ENCODE assay signal across 11 mouse cellular contexts in the genomic region with DNA sequence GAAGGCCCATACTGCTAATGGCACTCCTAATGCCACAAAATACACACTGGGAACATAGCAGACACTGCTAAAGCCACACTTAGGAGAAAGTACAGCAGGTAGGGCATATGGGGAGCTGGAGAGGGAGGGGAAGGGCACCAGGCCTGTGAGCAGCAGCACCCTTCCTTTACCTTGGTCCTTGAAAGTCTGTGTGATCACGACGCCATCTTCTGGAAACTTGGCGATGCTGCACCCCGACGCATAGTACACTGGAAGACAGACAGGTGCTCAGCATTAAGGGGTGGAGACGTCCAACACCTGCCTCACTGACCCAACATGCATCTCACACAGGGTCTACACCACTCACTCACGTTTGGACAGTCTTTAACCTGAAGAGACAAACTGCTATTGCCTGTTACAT. TPM values are rescaled to one million over a fixed set of nuclear protein-coding genes. Genes with fewer than 3 reads are reported as not detected.
A peak's percentile ranks its signal among the peaks of the same experiment; 100 is the strongest.
DNase-seq lines count a peak whose midpoint lies in the region; TF ChIP-seq lines count a peak whose summit lies in the region.
"Had no signal": no experiment of that assay in that cellular context is flagged by ENCODE, and none has a peak within 500 bp of the region (broad histone marks: within the 10 kb centered on the region; RNA-seq: fewer than 3 reads in every experiment).

No protein-coding gene starts in this region.

- no peaks in the 10 kb centered on the region for H3K4me1 ChIP-seq in kidney, adult 2 months (ENCODE audit: control insufficient read depth, insufficient read depth, low read length)
- H3K4me1 ChIP-seq in thymus, adult 2 months (replicated peaks; ENCODE audit: control insufficient read depth, insufficient read depth, low read length) = no peaks in the 10 kb centered on the region
- no peaks in the 10 kb centered on the region for H3K4me1 ChIP-seq in cortical plate, adult 2 months (ENCODE audit: control insufficient read depth, insufficient read depth, low read length)

- intact Hi-C loops in gastrocnemius, postnatal 14 days (cut with DNase I; ENCODE audit: low total_unique reads) = no loop called here

- no peak overlapping the region for H3K27ac ChIP-seq in kidney, adult 2 months (ENCODE audit: insufficient read depth, low read depth, low read length)
- no peak overlapping the region for H3K27ac ChIP-seq in thymus, adult 2 months (ENCODE audit: control insufficient read depth, insufficient read depth, low read length)
- no peak overlapping the region for H3K27ac ChIP-seq in cortical plate, adult 2 months (ENCODE audit: insufficient read depth, low read length)
- H3K27ac ChIP-seq: liver, embryonic 13.5 days had no signal

- H3K4me3 ChIP-seq in kidney, adult 2 months (ENCODE audit: insufficient read depth, low read depth, low read length) = no peak overlapping the region
- no peak overlapping the region for H3K4me3 ChIP-seq in thymus, adult 2 months (ENCODE audit: control insufficient read depth, insufficient read depth, low read length)
- no peak overlapping the region for H3K4me3 ChIP-seq in cortical plate, adult 2 months (ENCODE audit: insufficient read depth, low read length)
- H3K4me3 ChIP-seq: liver, embryonic 13.5 days had no signal

- 77% methylated on average over 7 of the region's 7 CpGs for WGBS in kidney, adult 2 months
- 97% methylated on average over 7 of the region's 7 CpGs for WGBS in thymus, adult 2 months

- TF ChIP-seq POLR2A in kidney, adult 2 months (IDR thresholded peaks at IDR 0.05; ENCODE audit: low read depth, low read length) = no peak
- no peak for TF ChIP-seq POLR2A in thymus, adult 2 months (IDR thresholded peaks at IDR 0.05; ENCODE audit: control insufficient read depth, extremely low read depth, insufficient read depth, low read length, poor library complexity)
- TF ChIP-seq POLR2A in cortical plate, adult 2 months (IDR thresholded peaks at IDR 0.05; ENCODE audit: extremely low read depth, insufficient read depth, low read length) = no peak

- no peak for DNase-seq in kidney, adult 2 months
- no peak for DNase-seq in kidney, adult 8-10 months
- no peak for DNase-seq in thymus, adult 2 months
- DNase-seq in thymus, adult 18-20 months = no peak
- no peak for DNase-seq in adrenal gland, adult (ENCODE audit: inconsistent age in 2 of 2, low spot score in 1 of 2)
- DNase-seq in gastrocnemius, postnatal 14 days = no peak
- DNase-seq: cerebellum, postnatal 36 days; heart, postnatal 4 days; liver, embryonic 13.5 days; right cerebral cortex, postnatal 25 days had no signal

- no peaks in the 10 kb centered on the region for H3K27me3 ChIP-seq in kidney, adult 2 months (replicated peaks; ENCODE audit: control insufficient read depth, insufficient read depth, low read length)
- no peaks in the 10 kb centered on the region for H3K27me3 ChIP-seq in thymus, adult 2 months (ENCODE audit: control insufficient read depth, insufficient read depth, low read length)
- H3K27me3 ChIP-seq: liver, embryonic 13.5 days had no signal

- peak; percentile 39; the same call in 1 of the 2 replicates for TF ChIP-seq CTCF in kidney, adult 2 months (conservative IDR thresholded peaks at IDR 0.05; ENCODE audit: insufficient read depth, insufficient read length, low read depth, low read length)
- 0 out of 2 replicates have a peak, but pooled peaks have one; percentile 13 for TF ChIP-seq CTCF in thymus, adult 2 months (IDR thresholded peaks at IDR 0.05; ENCODE audit: borderline replicate concordance, control insufficient read depth, extremely low read depth, insufficient read depth, low read length, poor library complexity)
- TF ChIP-seq CTCF in cortical plate, adult 2 months (IDR thresholded peaks at IDR 0.05; ENCODE audit: extremely low read depth, insufficient read depth, low read length) = peak; percentile 21; the same call in 1 of the 2 replicates

- H3K36me3 ChIP-seq in kidney, adult 2 months (ENCODE audit: control insufficient read depth, insufficient read depth, low read length) = peaks cover 12% of the 10 kb centered on the region
- peaks cover 97% of the 10 kb centered on the region for H3K36me3 ChIP-seq in thymus, adult 2 months (ENCODE audit: control insufficient read depth, insufficient read depth, low read length)

RNA-seq across cellular contexts. Expression of gene Slc38a8, which starts 18.6 kb away (rescaled TPM):
- polyA plus RNA-seq in kidney, adult 2 months (2012; rRNA removed) = 0.08 TPM in 1 of 2 replicates, not detected in the other
- polyA plus RNA-seq in thymus, adult 2 months (2012; rRNA removed) = 0.27 and 0.51 TPM in 2 replicates
- 0.09 and 0.23 TPM in 2 replicates for polyA plus RNA-seq in cortical plate, adult 2 months (2012; rRNA removed)
- not detected for total RNA-seq in gastrocnemius, postnatal 14 days (2021)
- total RNA-seq: heart, postnatal 4 days had no signal
- polyA plus RNA-seq: liver, embryonic 13.5 days had no signal

RNA-seq across cellular contexts. Expression of gene Mbtps1, which starts 38.4 kb away (rescaled TPM):
- 58.0 and 67.3 TPM in 2 replicates for polyA plus RNA-seq in kidney, adult 2 months (2012; rRNA removed)
- 166 and 177 TPM in 2 replicates for polyA plus RNA-seq in thymus, adult 2 months (2012; rRNA removed)
- polyA plus RNA-seq in cortical plate, adult 2 months (2012; rRNA removed) = 63.1 and 66.1 TPM in 2 replicates
- total RNA-seq in gastrocnemius, postnatal 14 days (2021) = 10 to 100 TPM; 37.3 to 39.3 TPM

RNA-seq across cellular contexts. Expression of gene Hsdl1, which starts 54.9 kb away (rescaled TPM):
- 20.0 and 23.1 TPM in 2 replicates for polyA plus RNA-seq in kidney, adult 2 months (2012; rRNA removed)
- polyA plus RNA-seq in thymus, adult 2 months (2012; rRNA removed) = 149 and 176 TPM in 2 replicates
- polyA plus RNA-seq in cortical plate, adult 2 months (2012; rRNA removed) = 31.1 and 32.2 TPM in 2 replicates
- total RNA-seq in gastrocnemius, postnatal 14 days (2021) = 10 to 100 TPM; 12.6 to 13.7 TPM

RNA-seq across cellular contexts. Expression of gene Dnaaf1, which starts 54.9 kb away (rescaled TPM):
- polyA plus RNA-seq in kidney, adult 2 months (2012; rRNA removed) = 0.42 and 0.57 TPM in 2 replicates
- 0.90 and 1.1 TPM in 2 replicates for polyA plus RNA-seq in thymus, adult 2 months (2012; rRNA removed)
- 0.21 and 0.44 TPM in 2 replicates for polyA plus RNA-seq in cortical plate, adult 2 months (2012; rRNA removed)
- not detected for total RNA-seq in gastrocnemius, postnatal 14 days (2021)
- total RNA-seq: heart, postnatal 4 days had no signal
